Mouse (Mus musculus) limb, embryonic 11.5 days (tissue): ENCODE data around the gene Zfp991. TPM values are rescaled to one million over a fixed set of nuclear protein-coding genes. Genes with fewer than 3 reads are reported as not detected.
"Not testable (repeated sequence)": the region's sequence is repeated elsewhere in the genome, so short reads cannot be mapped to it uniquely, and the experiment has no call there.

Source experiments
- ATAC-seq: fragments of 200-750 bp; cut with Nextera tagmentation; 2 replicates; pipeline ENCODE4 v1.8.0; 2017; ENCODE audit warnings: low read depth; ENCODE audit not compliant: insufficient number of reproducible peaks, low FRiP score, low TSS enrichment
- DNase-seq: peaks from one replicate; pipeline ENCODE4 v3.0.0-alpha.2; 2015; ENCODE audit warnings: low spot score
- H3K27ac ChIP-seq: fragments of 300-500 bp; sonication (generic); replicated peaks from 2 replicates; pipeline ENCODE4 v1.5.1; 2014; ENCODE audit warnings: low read depth, mild to moderate bottlenecking, low read length
- H3K27me3 ChIP-seq: fragments of 300-500 bp; sonication (generic); 2 replicates; pipeline ENCODE4 v1.6.1; 2014; ENCODE audit warnings: mild to moderate bottlenecking, low read length, mixed read lengths; ENCODE audit not compliant: control insufficient read depth, insufficient read depth
- H3K36me3 ChIP-seq: fragments of 300-500 bp; sonication (generic); 2 replicates; pipeline ENCODE4 v1.6.1; 2014; ENCODE audit warnings: mild to moderate bottlenecking, low read length, moderate library complexity, mixed read lengths; ENCODE audit not compliant: control insufficient read depth, insufficient read depth
- H3K4me1 ChIP-seq: fragments of 300-500 bp; sonication (generic); 2 replicates; pipeline ENCODE4 v1.6.1; 2014; ENCODE audit warnings: low read length, mixed read lengths; ENCODE audit not compliant: control insufficient read depth, insufficient read depth
- H3K4me2 ChIP-seq: fragments of 300-500 bp; sonication (generic); 2 replicates; pipeline ENCODE4 v1.6.1; 2014; ENCODE audit warnings: low read depth, mild to moderate bottlenecking, moderate library complexity; ENCODE audit not compliant: severe bottlenecking
- H3K4me3 ChIP-seq: fragments of 300-500 bp; sonication (generic); 2 replicates; pipeline ENCODE4 v1.5.1; 2014; ENCODE audit warnings: low read depth, low read length
- H3K9ac ChIP-seq: fragments of 300-500 bp; sonication (generic); 2 replicates; pipeline ENCODE4 v1.6.1; 2014; ENCODE audit warnings: mild to moderate bottlenecking, low read length
- H3K9me3 ChIP-seq: fragments of 300-500 bp; sonication (generic); 2 replicates; pipeline ENCODE4 v1.6.1; 2016; ENCODE audit warnings: low read length; ENCODE audit not compliant: control insufficient read depth
- WGBS: fragments of 180-500 bp; shearing (Covaris S2); extraction: QIAGEN DNeasy Blood & Tissue Kit; methylation state at CpG from one replicate; pipeline ENCODE4 v1.1.7; 2014; 5-methylcytosine and 5-hydroxymethylcytosine counted together
- polyA plus RNA-seq: library from polyadenylated mRNA; unstranded; fragments of >200 nt; fragmentation: Nextera tagmentation; extraction: Ambion mirVana; gene quantifications from 2 replicates; pipeline ENCODE4 v1.2.1, GENCODE M21; 2014

Zfp991 gene
- polyA plus RNA-seq, 1 experiment from 2014 or later = 10.8 TPM

GRCm38 (mm10) chr4:147199055-147199750 is 67.4 kb downstream of the Zfp991 start:
- H3K36me3 ChIP-seq, H3K9ac ChIP-seq, H3K4me2 ChIP-seq, H3K27me3 ChIP-seq, H3K4me3 ChIP-seq, H3K27ac ChIP-seq, H3K9me3 ChIP-seq, DNase-seq, H3K4me1 ChIP-seq: not testable (repeated sequence)
- peak; percentile 58; the same call in 1 of the 2 replicates for ATAC-seq
- 76% methylated on average over 6 of the region's 6 CpGs for WGBS

- not testable (repeated sequence) for ATAC-seq, H3K27me3 ChIP-seq
Observed at GRCm38 (mm10) chr4:147201920-147202660, 70.3 kb downstream of the Zfp991 start.

DNA sequence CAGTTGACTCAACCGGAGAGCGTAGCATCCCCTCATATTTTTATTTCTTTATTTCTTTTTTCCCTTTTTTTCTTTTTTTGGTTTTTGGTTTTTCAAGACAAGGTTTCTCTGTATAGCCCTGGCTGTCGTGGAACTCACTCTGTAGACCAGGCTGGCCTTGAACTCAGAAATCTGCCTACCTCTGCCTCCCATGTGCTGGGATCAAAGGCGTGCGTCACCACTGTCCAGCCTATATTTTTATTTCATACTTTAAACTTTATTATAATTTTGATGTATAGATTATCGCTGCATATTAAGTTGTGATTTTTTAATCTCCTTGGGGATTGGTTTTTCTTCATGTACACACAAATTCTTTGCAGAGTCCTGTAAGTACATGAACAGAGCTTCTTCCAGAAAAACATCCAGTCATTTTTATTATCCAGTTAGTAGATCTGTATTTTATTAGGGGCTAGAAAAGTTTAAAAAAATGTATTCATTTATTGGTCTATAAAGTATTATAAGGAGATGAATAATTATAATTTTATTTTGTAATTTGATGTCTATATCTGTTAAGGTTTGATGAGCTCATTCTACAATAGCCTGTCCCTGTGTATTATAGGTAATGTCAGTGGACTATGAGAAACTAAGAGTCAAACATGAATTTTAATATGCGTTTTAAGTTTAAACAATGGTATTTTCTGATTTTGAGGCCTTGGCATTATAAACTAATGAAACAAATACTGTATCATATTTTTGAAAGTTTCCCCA is 80.5 kb downstream of the Zfp991 start:
- H3K27ac ChIP-seq, H3K4me3 ChIP-seq, DNase-seq, H3K4me1 ChIP-seq, H3K36me3 ChIP-seq, H3K9me3 ChIP-seq, H3K27me3 ChIP-seq, H3K9ac ChIP-seq, H3K4me2 ChIP-seq: not testable (repeated sequence)
- 96% methylated on average over 3 of the region's 7 CpGs for WGBS
- peak; percentile 74 for ATAC-seq

More at GRCm38 (mm10) chr4:147201920-147202660, 70.3 kb downstream of the Zfp991 start:
- H3K9me3 ChIP-seq, DNase-seq, H3K4me3 ChIP-seq, H3K4me1 ChIP-seq, H3K4me2 ChIP-seq, H3K27ac ChIP-seq, H3K9ac ChIP-seq, H3K36me3 ChIP-seq: not testable (repeated sequence)
- WGBS = 86% methylated on average over 9 of the region's 16 CpGs

GRCm38 (mm10) chr4:147214233-147214632 is 82.4 kb downstream of the Zfp991 start:
- not testable (repeated sequence) for H3K4me1 ChIP-seq, DNase-seq, H3K27me3 ChIP-seq, H3K4me3 ChIP-seq, H3K4me2 ChIP-seq, H3K9me3 ChIP-seq, H3K9ac ChIP-seq, H3K27ac ChIP-seq, H3K36me3 ChIP-seq
- ATAC-seq = peak; percentile 13; the same call in 1 of the 2 replicates
- WGBS = no CpG with 5 or more reads among the region's 1 CpGs

DNA sequence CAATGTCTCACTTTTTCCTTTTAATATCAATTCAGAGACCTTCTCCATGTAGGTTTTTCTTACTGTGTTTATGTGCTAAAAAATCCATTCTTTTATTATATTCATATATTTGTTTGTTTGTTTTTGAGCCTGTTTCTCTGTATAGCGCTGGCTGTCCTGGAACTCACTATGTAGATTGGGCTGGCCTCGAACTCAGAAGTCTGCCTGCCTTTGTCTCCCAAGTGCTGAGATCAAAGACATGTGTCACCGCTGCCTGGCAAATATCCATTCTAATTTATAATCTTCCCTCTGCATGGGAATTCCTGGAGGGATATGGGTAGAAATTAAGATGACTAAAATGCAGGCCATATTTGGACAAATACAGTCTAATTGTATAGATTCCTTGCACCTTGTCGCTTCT is 85.8 kb downstream of the Zfp991 start:
- peak; percentile 60; the same call in 1 of the 2 replicates for ATAC-seq
- not testable (repeated sequence) for H3K4me1 ChIP-seq, H3K27me3 ChIP-seq, DNase-seq, H3K9me3 ChIP-seq, H3K27ac ChIP-seq, H3K4me2 ChIP-seq, H3K36me3 ChIP-seq, H3K9ac ChIP-seq, H3K4me3 ChIP-seq
- WGBS = 81% methylated on average over 2 of the region's 4 CpGs

- not testable (repeated sequence) for H3K36me3 ChIP-seq, H3K27me3 ChIP-seq, H3K9ac ChIP-seq, ATAC-seq, H3K27ac ChIP-seq, H3K4me1 ChIP-seq, H3K9me3 ChIP-seq
- Histone ChIP-seq H3K4me3 (peak overlapping the region; percentile 25), H3K4me2 (peak overlapping the region; percentile 20; the same call in 1 of the 2 replicates)
- 69% methylated on average over 48 of the region's 51 CpGs for WGBS
- DNase-seq = peak; percentile 26
Observed at GRCm38 (mm10) chr4:147219319-147220070, 87.7 kb downstream of the Zfp991 start.

DNA sequence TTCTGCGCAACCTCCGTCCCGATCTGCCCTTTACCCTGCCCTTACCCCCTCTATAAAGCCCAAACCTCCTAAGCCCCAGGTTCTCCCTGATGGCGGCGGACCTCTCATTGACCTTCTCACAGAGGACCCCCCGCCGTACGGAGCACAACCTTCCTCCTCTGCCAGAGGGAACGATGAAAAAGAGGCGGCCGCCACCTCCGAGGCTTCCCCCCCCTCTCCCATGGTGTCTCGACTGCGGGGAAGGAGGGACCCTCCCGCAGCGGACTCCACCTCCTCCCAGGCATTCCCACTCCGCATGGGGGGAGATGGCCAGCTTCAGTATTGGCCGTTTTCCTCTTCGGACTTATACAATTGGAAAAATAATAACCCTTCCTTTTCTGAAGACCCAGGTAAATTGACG is 88.4 kb downstream of the Zfp991 start:
- ATAC-seq, H3K4me2 ChIP-seq, H3K4me3 ChIP-seq, H3K27me3 ChIP-seq, H3K36me3 ChIP-seq, H3K27ac ChIP-seq, H3K4me1 ChIP-seq, H3K9ac ChIP-seq, H3K9me3 ChIP-seq: not testable (repeated sequence)
- DNase-seq = peak; percentile 11
- WGBS = 80% methylated on average over 15 of the region's 20 CpGs

DNA sequence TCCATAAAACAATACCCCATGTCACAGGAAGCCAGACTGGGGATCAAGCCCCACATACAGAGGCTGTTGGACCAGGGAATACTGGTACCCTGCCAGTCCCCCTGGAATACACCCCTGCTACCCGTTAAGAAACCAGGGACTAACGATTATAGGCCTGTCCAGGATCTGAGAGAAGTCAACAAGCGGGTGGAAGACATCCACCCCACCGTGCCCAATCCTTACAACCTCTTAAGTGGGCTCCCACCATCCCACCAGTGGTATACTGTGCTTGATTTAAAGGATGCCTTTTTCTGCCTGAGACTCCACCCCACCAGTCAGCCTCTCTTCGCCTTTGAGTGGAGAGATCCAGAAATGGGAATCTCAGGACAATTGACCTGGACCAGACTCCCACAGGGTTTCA is 90.2 kb downstream of the Zfp991 start:
- not testable (repeated sequence) for ATAC-seq
- WGBS = 85% methylated on average over 4 of the region's 5 CpGs

More for the DNA sequence above, 90.2 kb downstream of the Zfp991 start:
- H3K9me3 ChIP-seq, H3K4me2 ChIP-seq, H3K36me3 ChIP-seq, H3K4me3 ChIP-seq, DNase-seq, H3K9ac ChIP-seq, H3K27me3 ChIP-seq, H3K27ac ChIP-seq, H3K4me1 ChIP-seq: not testable (repeated sequence)
